Mouse (Mus musculus): Measurements from ENCODE around the gene Fuca1. TPM values are rescaled to one million over a fixed set of nuclear protein-coding genes. Genes with fewer than 3 reads are reported as not detected.

Gene Fuca1
- polyA plus RNA-seq, 1 experiment from 2014 or later, result 52.8 TPM

DNA sequence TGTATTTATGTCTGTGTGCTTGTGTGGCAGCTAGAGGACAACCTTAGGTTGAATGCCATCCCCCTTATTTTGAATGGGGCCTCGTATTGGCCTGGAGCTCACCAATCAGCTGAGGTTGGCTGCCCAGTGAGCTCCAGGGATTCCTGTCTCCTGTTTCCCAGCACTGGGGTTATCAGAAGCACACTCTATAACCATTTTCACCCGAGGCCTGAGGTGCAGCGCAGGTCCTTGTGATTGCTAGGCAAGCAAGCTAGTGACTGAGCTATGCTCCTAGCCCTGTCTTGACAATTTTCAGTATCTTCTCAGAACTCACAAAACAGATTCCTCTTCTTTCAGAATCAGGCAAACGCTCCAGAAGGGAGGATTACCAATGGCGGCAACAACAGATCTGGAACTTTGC, 64.0 kb downstream of the Fuca1 start:
- WGBS, result 79% methylated on average over 5 of the region's 5 CpGs
- H3K4me2 ChIP-seq (ENCODE audit: low read depth, low read length), result no peak overlapping the region
- H3K4me1 ChIP-seq (ENCODE audit: control insufficient read depth, insufficient read depth, low read length), result peaks cover 11% of the 10 kb centered on the region
- no peak overlapping the region for H3K4me3 ChIP-seq (ENCODE audit: low read length)
- ATAC-seq (replicated peaks; ENCODE audit: extremely low read depth, insufficient read depth, low FRiP score), result no peak
- H3K27me3 ChIP-seq (ENCODE audit: control insufficient read depth, insufficient read depth, low read length), result no peaks in the 10 kb centered on the region
- H3K9ac ChIP-seq (ENCODE audit: low read length), result no peak overlapping the region
- H3K36me3 ChIP-seq (ENCODE audit: control insufficient read depth, insufficient read depth), result peaks cover 8% of the 10 kb centered on the region
- no peaks in the 10 kb centered on the region for H3K9me3 ChIP-seq (replicated peaks; ENCODE audit: control insufficient read depth, low read length)
- H3K27ac ChIP-seq (ENCODE audit: low read length), result no peak overlapping the region

DNA sequence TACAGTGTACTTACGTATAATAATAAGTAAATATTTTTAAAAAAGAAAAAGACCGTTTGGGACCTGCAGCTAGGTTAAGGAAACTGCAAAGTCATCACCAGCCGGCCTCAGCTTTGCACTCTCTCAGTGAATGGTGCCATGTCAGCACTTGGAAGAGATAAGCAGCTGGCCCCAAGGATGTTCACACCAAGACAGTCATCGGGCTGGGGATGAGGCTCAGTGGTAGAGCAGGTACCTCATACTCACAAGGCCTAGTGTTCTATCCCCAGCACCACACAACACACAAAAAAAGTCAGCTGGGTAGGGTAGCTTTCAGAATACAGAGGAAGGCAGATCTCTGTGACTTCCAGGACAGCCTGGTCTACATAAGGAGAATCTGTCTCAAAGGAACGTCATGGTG, 64.7 kb downstream of the Fuca1 start:
- Histone ChIP-seq H3K27ac (ENCODE audit: low read length) (no peak overlapping the region), H3K4me1 (ENCODE audit: control insufficient read depth, insufficient read depth, low read length) (peaks cover 11% of the 10 kb centered on the region), H3K36me3 (ENCODE audit: control insufficient read depth, insufficient read depth) (peaks cover 8% of the 10 kb centered on the region), H3K9ac (ENCODE audit: low read length) (no peak overlapping the region), H3K4me3 (ENCODE audit: low read length) (no peak overlapping the region), H3K4me2 (ENCODE audit: low read depth, low read length) (no peak overlapping the region), H3K9me3 (replicated peaks; ENCODE audit: control insufficient read depth, low read length) (no peaks in the 10 kb centered on the region), H3K27me3 (ENCODE audit: control insufficient read depth, insufficient read depth, low read length) (no peaks in the 10 kb centered on the region)
- no peak for ATAC-seq (replicated peaks; ENCODE audit: extremely low read depth, insufficient read depth, low FRiP score)
- 82% methylated on average over 5 of the region's 5 CpGs for WGBS

DNA sequence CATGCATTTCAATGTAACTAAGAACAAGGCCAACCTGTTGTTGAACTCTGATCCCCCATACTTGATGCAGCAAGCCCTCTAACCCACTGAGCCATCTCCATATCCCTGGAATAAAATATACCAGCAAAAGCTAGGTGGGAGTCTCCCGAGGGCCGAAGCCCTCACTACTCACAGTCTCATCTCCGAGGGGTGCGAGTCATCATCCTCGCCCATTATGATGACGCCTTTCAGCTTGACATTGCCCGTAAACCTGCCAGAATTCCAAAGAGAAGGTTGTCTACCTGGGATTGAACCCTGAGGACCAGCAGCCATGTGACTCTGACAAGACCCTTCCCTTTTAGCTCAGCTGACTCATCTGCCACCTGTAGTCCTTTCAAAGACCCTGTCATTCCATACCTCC, 65.2 kb downstream of the Fuca1 start:
- no peak for ATAC-seq (replicated peaks; ENCODE audit: extremely low read depth, insufficient read depth, low FRiP score)
- no peaks in the 10 kb centered on the region for H3K27me3 ChIP-seq (ENCODE audit: control insufficient read depth, insufficient read depth, low read length)
- 83% methylated on average over 7 of the region's 7 CpGs for WGBS
- no peaks in the 10 kb centered on the region for H3K9me3 ChIP-seq (replicated peaks; ENCODE audit: control insufficient read depth, low read length)
- peak overlapping the region; percentile 96 for H3K4me2 ChIP-seq (ENCODE audit: low read depth, low read length)
- H3K4me1 ChIP-seq (ENCODE audit: control insufficient read depth, insufficient read depth, low read length), result peaks cover 11% of the 10 kb centered on the region
- peak overlapping the region; percentile 97 for H3K4me3 ChIP-seq (ENCODE audit: low read length)
- H3K9ac ChIP-seq (ENCODE audit: low read length), result peak overlapping the region; percentile 97; the same call in 1 of the 2 replicates
- H3K36me3 ChIP-seq (ENCODE audit: control insufficient read depth, insufficient read depth), result peaks cover 8% of the 10 kb centered on the region
- H3K27ac ChIP-seq (ENCODE audit: low read length), result no peak overlapping the region

DNA sequence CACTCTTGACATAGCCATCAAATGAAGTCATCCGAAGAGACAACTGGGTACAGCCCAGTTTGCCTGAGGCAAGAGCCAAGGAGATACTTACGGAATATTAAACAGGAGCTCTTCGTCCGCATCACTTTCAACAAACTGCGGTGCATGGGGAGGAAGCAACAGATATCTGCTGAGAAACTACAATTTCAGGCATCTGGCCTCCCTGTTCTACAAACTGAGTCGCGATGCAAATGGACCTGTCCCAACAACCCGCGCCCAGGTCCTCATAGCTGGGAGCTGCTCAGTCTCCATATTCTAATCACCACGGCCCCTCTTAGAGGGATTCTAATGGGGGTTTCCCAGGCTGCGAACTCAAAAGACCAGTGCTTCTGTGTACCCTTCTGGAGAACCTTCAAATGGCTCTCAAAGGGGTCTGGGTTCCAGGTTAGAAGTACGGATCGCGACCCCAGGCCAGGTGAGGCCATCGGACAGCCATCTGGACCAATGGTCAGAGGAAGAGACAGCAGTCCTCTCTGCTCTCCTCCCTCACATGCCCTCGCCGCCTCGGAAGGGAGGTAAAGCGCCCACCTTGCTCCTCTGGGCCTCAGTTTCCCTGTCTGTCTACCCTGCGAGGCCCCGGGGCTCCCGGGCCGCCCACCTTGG, 65.9 kb downstream of the Fuca1 start:
- ATAC-seq (replicated peaks; ENCODE audit: extremely low read depth, insufficient read depth, low FRiP score), result no peak
- Histone ChIP-seq H3K27me3 (ENCODE audit: control insufficient read depth, insufficient read depth, low read length) (no peaks in the 10 kb centered on the region), H3K4me3 (ENCODE audit: low read length) (peak overlapping the region; percentile 97), H3K9me3 (replicated peaks; ENCODE audit: control insufficient read depth, low read length) (no peaks in the 10 kb centered on the region; the same call in 1 of the 2 replicates), H3K36me3 (ENCODE audit: control insufficient read depth, insufficient read depth) (peaks cover 8% of the 10 kb centered on the region), H3K4me1 (ENCODE audit: control insufficient read depth, insufficient read depth, low read length) (peaks cover 11% of the 10 kb centered on the region), H3K9ac (ENCODE audit: low read length) (peak overlapping the region; percentile 97), H3K27ac (ENCODE audit: low read length) (peak overlapping the region; percentile 43), H3K4me2 (ENCODE audit: low read depth, low read length) (peak overlapping the region; percentile 96)
- 7% methylated on average over 23 of the region's 23 CpGs for WGBS

- Histone ChIP-seq H3K27me3 (ENCODE audit: control insufficient read depth, insufficient read depth, low read length) (no peaks in the 10 kb centered on the region), H3K27ac (ENCODE audit: low read length) (peak within 1 kb of the TSS; percentile 83), H3K36me3 (ENCODE audit: control insufficient read depth, insufficient read depth) (peaks cover 8% of the 10 kb centered on the region), H3K9me3 (replicated peaks; ENCODE audit: control insufficient read depth, low read length) (no peaks in the 10 kb centered on the region; the same call in 1 of the 2 replicates), H3K4me3 (ENCODE audit: low read length) (peak within 1 kb of the TSS; percentile 97), H3K9ac (ENCODE audit: low read length) (peak within 1 kb of the TSS; percentile 97), H3K4me1 (ENCODE audit: control insufficient read depth, insufficient read depth, low read length) (peaks cover 11% of the 10 kb centered on the region), H3K4me2 (ENCODE audit: low read depth, low read length) (peak within 1 kb of the TSS; percentile 96)
- peak; percentile 88 for ATAC-seq (replicated peaks; ENCODE audit: extremely low read depth, insufficient read depth, low FRiP score)
- WGBS, result under 1% methylated on average over 78 of the region's 81 CpGs
Observed at GRCm38 (mm10) chr4:135986943-135987710, 66.6 kb downstream of the Fuca1 start, which contains the start of gene Pithd1. Gene Pithd1 (minus strand): TSS chr4:135987264.

DNA sequence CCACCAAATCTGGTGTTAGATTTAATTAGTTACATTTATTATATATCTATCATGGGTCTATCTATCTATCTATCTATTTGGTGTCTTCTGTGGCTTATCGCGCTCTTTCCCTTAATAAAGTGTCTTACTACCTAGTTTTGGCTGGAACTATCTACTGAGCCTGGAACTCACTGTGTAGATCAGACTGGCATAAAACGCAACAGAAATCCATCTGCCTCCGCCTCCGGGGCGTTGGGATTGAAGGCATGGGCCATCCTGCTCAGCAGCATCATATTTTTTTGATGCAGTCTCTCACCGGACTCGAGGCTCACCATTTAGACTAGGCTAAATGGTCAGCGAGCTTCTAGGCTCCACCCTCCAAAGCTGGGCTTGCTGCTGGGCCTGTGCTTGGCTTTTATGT, 67.2 kb downstream of the Fuca1 start:
- peaks cover 11% of the 10 kb centered on the region for H3K4me1 ChIP-seq (ENCODE audit: control insufficient read depth, insufficient read depth, low read length)
- H3K4me2 ChIP-seq (ENCODE audit: low read depth, low read length), result peak overlapping the region; percentile 96
- no peaks in the 10 kb centered on the region for H3K27me3 ChIP-seq (ENCODE audit: control insufficient read depth, insufficient read depth, low read length)
- peak overlapping the region; percentile 83 for H3K27ac ChIP-seq (ENCODE audit: low read length)
- peak overlapping the region; percentile 97 for H3K9ac ChIP-seq (ENCODE audit: low read length)
- peaks cover 8% of the 10 kb centered on the region for H3K36me3 ChIP-seq (ENCODE audit: control insufficient read depth, insufficient read depth)
- peak overlapping the region; percentile 97 for H3K4me3 ChIP-seq (ENCODE audit: low read length)
- ATAC-seq (replicated peaks; ENCODE audit: extremely low read depth, insufficient read depth, low FRiP score), result no peak
- no peaks in the 10 kb centered on the region; the same call in 1 of the 2 replicates for H3K9me3 ChIP-seq (replicated peaks; ENCODE audit: control insufficient read depth, low read length)
- WGBS, result 71% methylated on average over 9 of the region's 9 CpGs

Other genes with a start within 250 kb of the Fuca1 start
- gene Ifnlr1, start 234.4 kb upstream of the Fuca1 start, polyA plus RNA-seq (2015; fragmentation: Nextera tagmentation; extraction: Ambion mirVana), result 0.66 and 0.69 TPM in 2 replicates
- not detected in 2 replicates for gene Il22ra1, start 192.6 kb upstream of the Fuca1 start, polyA plus RNA-seq (2015; fragmentation: Nextera tagmentation; extraction: Ambion mirVana)
- gene Myom3, start 161.0 kb upstream of the Fuca1 start, polyA plus RNA-seq (2015; fragmentation: Nextera tagmentation; extraction: Ambion mirVana), result 0.50 and 0.58 TPM in 2 replicates
- gene Srsf10, start 65.0 kb upstream of the Fuca1 start, polyA plus RNA-seq (2015; fragmentation: Nextera tagmentation; extraction: Ambion mirVana), result 128 and 147 TPM in 2 replicates
- gene Pnrc2, start 46.9 kb upstream of the Fuca1 start, polyA plus RNA-seq (2015; fragmentation: Nextera tagmentation; extraction: Ambion mirVana), result 133 and 149 TPM in 2 replicates
- 0.71 and 0.80 TPM in 2 replicates for gene Cnr2, start 25.3 kb upstream of the Fuca1 start, polyA plus RNA-seq (2015; fragmentation: Nextera tagmentation; extraction: Ambion mirVana)
- 94.3 and 99.6 TPM in 2 replicates for gene Hmgcl, start 25.7 kb downstream of the Fuca1 start, polyA plus RNA-seq (2015; fragmentation: Nextera tagmentation; extraction: Ambion mirVana)
- gene Gale, start 43.0 kb downstream of the Fuca1 start, polyA plus RNA-seq (2015; fragmentation: Nextera tagmentation; extraction: Ambion mirVana), result 24.4 and 24.5 TPM in 2 replicates
- gene Lypla2, start 51.9 kb downstream of the Fuca1 start, polyA plus RNA-seq (2015; fragmentation: Nextera tagmentation; extraction: Ambion mirVana), result 73.2 and 77.3 TPM in 2 replicates
- 45.1 and 64.5 TPM in 2 replicates for gene Pithd1, start 66.5 kb downstream of the Fuca1 start, polyA plus RNA-seq (2015; fragmentation: Nextera tagmentation; extraction: Ambion mirVana)
- 31.7 and 34.6 TPM in 2 replicates for gene Eloa, start 101.0 kb downstream of the Fuca1 start, polyA plus RNA-seq (2015; fragmentation: Nextera tagmentation; extraction: Ambion mirVana)
- gene Rpl11, start 132.7 kb downstream of the Fuca1 start, polyA plus RNA-seq (2015; fragmentation: Nextera tagmentation; extraction: Ambion mirVana), result 211 and 253 TPM in 2 replicates
- 218 and 262 TPM in 2 replicates for gene Id3, start 222.8 kb downstream of the Fuca1 start, polyA plus RNA-seq (2015; fragmentation: Nextera tagmentation; extraction: Ambion mirVana)